Mouse (Mus musculus): ENCODE data around the gene Pgrmc1. TPM values are rescaled to one million over a fixed set of nuclear protein-coding genes. Genes with fewer than 3 reads are reported as not detected.
"Not testable (repeated sequence)": the region's sequence is repeated elsewhere in the genome, so short reads cannot be mapped to it uniquely, and the experiment has no call there.

The Pgrmc1 gene
- polyA plus RNA-seq, 1 experiment from 2014 or later, result 98.6 TPM

GRCm38 (mm10) chrX:36587304-36588209 lies 10.4 kb upstream of the Pgrmc1 start:
- Histone ChIP-seq H3K27me3 (no peaks in the 10 kb centered on the region), H3K9me3 (replicated peaks) (no peaks in the 10 kb centered on the region), H3K36me3 (no peaks in the 10 kb centered on the region), H3K9ac (no peak overlapping the region), H3K4me3 (replicated peaks) (no peak overlapping the region), H3K4me1 (replicated peaks) (no peaks in the 10 kb centered on the region), H3K4me2 (no peak overlapping the region), H3K27ac (no peak overlapping the region)
- WGBS (ENCODE audit: insufficient replicate concordance), result 55% methylated on average over 8 of the region's 8 CpGs
- no peak for DNase-seq
- ATAC-seq (ENCODE audit: low read depth), result no peak

GRCm38 (mm10) chrX:36590266-36590665 lies 7.7 kb upstream of the Pgrmc1 start:
- no peak for DNase-seq
- Histone ChIP-seq H3K9me3 (replicated peaks) (no peaks in the 10 kb centered on the region), H3K27me3 (no peaks in the 10 kb centered on the region), H3K4me2 (no peak overlapping the region), H3K27ac (no peak overlapping the region), H3K9ac (no peak overlapping the region), H3K36me3 (no peaks in the 10 kb centered on the region), H3K4me1 (replicated peaks) (no peaks in the 10 kb centered on the region), H3K4me3 (replicated peaks) (no peak overlapping the region)
- 61% methylated on average over 7 of the region's 7 CpGs for WGBS (ENCODE audit: insufficient replicate concordance)
- ATAC-seq (ENCODE audit: low read depth), result no peak

- no peak for ATAC-seq (ENCODE audit: low read depth)
- H3K36me3 ChIP-seq, result no peaks in the 10 kb centered on the region
- no peak overlapping the region for H3K4me3 ChIP-seq (replicated peaks)
- no peaks in the 10 kb centered on the region for H3K4me1 ChIP-seq (replicated peaks)
- H3K27ac ChIP-seq, result no peak overlapping the region
- 25% methylated on average over 1 of the region's 1 CpGs for WGBS (ENCODE audit: insufficient replicate concordance)
- H3K9me3 ChIP-seq (replicated peaks), result no peaks in the 10 kb centered on the region
- H3K27me3 ChIP-seq, result no peaks in the 10 kb centered on the region
- no peak overlapping the region for H3K4me2 ChIP-seq
- H3K9ac ChIP-seq, result no peak overlapping the region
- DNase-seq, result no peak
Observed at GRCm38 (mm10) chrX:36591120-36591519, 6.9 kb upstream of the Pgrmc1 start.

GRCm38 (mm10) chrX:36591539-36591938 lies 6.5 kb upstream of the Pgrmc1 start:
- no peak overlapping the region for H3K9ac ChIP-seq
- H3K4me1 ChIP-seq (replicated peaks), result no peaks in the 10 kb centered on the region
- ATAC-seq (ENCODE audit: low read depth), result no peak

GRCm38 (mm10) chrX:36595247-36595646 lies 2.8 kb upstream of the Pgrmc1 start:
- DNase-seq (no peak), ATAC-seq (ENCODE audit: low read depth) (no peak)
- H3K9me3 ChIP-seq (replicated peaks), result no peaks in the 10 kb centered on the region
- H3K27ac ChIP-seq, result no peak overlapping the region
- no peak overlapping the region for H3K9ac ChIP-seq
- H3K4me3 ChIP-seq (replicated peaks), result no peak overlapping the region
- no peaks in the 10 kb centered on the region for H3K27me3 ChIP-seq
- no peak overlapping the region for H3K4me2 ChIP-seq
- H3K36me3 ChIP-seq, result no peaks in the 10 kb centered on the region
- 44% methylated on average over 3 of the region's 3 CpGs for whole genome bisulfite sequencing (ENCODE audit: insufficient replicate concordance)
- peaks cover 17% of the 10 kb centered on the region for H3K4me1 ChIP-seq (replicated peaks)

More at GRCm38 (mm10) chrX:36591539-36591938, 6.5 kb upstream of the Pgrmc1 start:
- Histone ChIP-seq H3K9me3 (replicated peaks) (no peaks in the 10 kb centered on the region), H3K36me3 (no peaks in the 10 kb centered on the region), H3K27ac (no peak overlapping the region), H3K27me3 (no peaks in the 10 kb centered on the region), H3K4me2 (no peak overlapping the region), H3K4me3 (replicated peaks) (no peak overlapping the region)
- WGBS (ENCODE audit: insufficient replicate concordance), result 53% methylated on average over 4 of the region's 4 CpGs
- no peak for DNase-seq

GRCm38 (mm10) chrX:36596483-36597120 lies 1.4 kb upstream of the Pgrmc1 start:
- peaks cover 19% of the 10 kb centered on the region for H3K4me1 ChIP-seq (replicated peaks)
- H3K4me2 ChIP-seq; H3K4me3 ChIP-seq (replicated peaks); H3K9me3 ChIP-seq (replicated peaks); H3K27ac ChIP-seq; H3K9ac ChIP-seq; H3K36me3 ChIP-seq; H3K27me3 ChIP-seq; ATAC-seq (ENCODE audit: low read depth); DNase-seq: not testable (repeated sequence)
- WGBS (ENCODE audit: insufficient replicate concordance), result 68% methylated on average over 4 of the region's 5 CpGs

- Histone ChIP-seq H3K4me2 (peak overlapping the region; percentile 78), H3K9me3 (replicated peaks) (no peaks in the 10 kb centered on the region), H3K27me3 (no peaks in the 10 kb centered on the region), H3K4me1 (replicated peaks) (peaks cover 19% of the 10 kb centered on the region), H3K4me3 (replicated peaks) (peak overlapping the region; percentile 70), H3K9ac (peak overlapping the region; percentile 79), H3K36me3 (no peaks in the 10 kb centered on the region; the same call in 1 of the 2 replicates), H3K27ac (peak overlapping the region; percentile 72)
- no peak for DNase-seq
- 21% methylated on average over 40 of the region's 41 CpGs for WGBS (ENCODE audit: insufficient replicate concordance)
- ATAC-seq (ENCODE audit: low read depth), result peak; percentile 69
Observed at GRCm38 (mm10) chrX:36598390-36598810, 394 bp downstream of the Pgrmc1 start.

GRCm38 (mm10) chrX:36598861-36599344 lies 897 bp downstream of the Pgrmc1 start:
- no peak for DNase-seq
- Histone ChIP-seq H3K27ac (0 out of 2 replicates have a peak overlapping the region, but pooled peaks have one; percentile 72), H3K36me3 (no peaks in the 10 kb centered on the region; the same call in 1 of the 2 replicates), H3K4me1 (replicated peaks) (peaks cover 19% of the 10 kb centered on the region), H3K27me3 (no peaks in the 10 kb centered on the region), H3K9ac (peak overlapping the region; percentile 79), H3K4me2 (peak overlapping the region; percentile 78), H3K4me3 (replicated peaks) (peak overlapping the region; percentile 70), H3K9me3 (replicated peaks) (no peaks in the 10 kb centered on the region)
- 0 out of 2 replicates have a peak, but pooled peaks have one; percentile 6 for ATAC-seq (ENCODE audit: low read depth)
- WGBS (ENCODE audit: insufficient replicate concordance), result 22% methylated on average over 14 of the region's 14 CpGs

- H3K27me3 ChIP-seq, result no peaks in the 10 kb centered on the region
- H3K36me3 ChIP-seq, result no peaks in the 10 kb centered on the region; the same call in 1 of the 2 replicates
- WGBS (ENCODE audit: insufficient replicate concordance), result 36% methylated on average over 3 of the region's 3 CpGs
- peak overlapping the region; percentile 79; the same call in 1 of the 2 replicates for H3K9ac ChIP-seq
- peaks cover 19% of the 10 kb centered on the region for H3K4me1 ChIP-seq (replicated peaks)
- no peaks in the 10 kb centered on the region for H3K9me3 ChIP-seq (replicated peaks)
- H3K4me3 ChIP-seq (replicated peaks), result peak overlapping the region; percentile 70
- H3K27ac ChIP-seq, result no peak overlapping the region; the same call in 1 of the 2 replicates
- ATAC-seq (ENCODE audit: low read depth) (no peak), DNase-seq (no peak)
- H3K4me2 ChIP-seq, result peak overlapping the region; percentile 78
Observed at GRCm38 (mm10) chrX:36599656-36600055, 1.6 kb downstream of the Pgrmc1 start.

- H3K27ac ChIP-seq, result no peak overlapping the region
- no peak for ATAC-seq (ENCODE audit: low read depth)
- no peak overlapping the region for H3K9ac ChIP-seq
- H3K36me3 ChIP-seq, result no peaks in the 10 kb centered on the region; the same call in 1 of the 2 replicates
- no peaks in the 10 kb centered on the region for H3K9me3 ChIP-seq (replicated peaks)
- no peak overlapping the region for H3K4me3 ChIP-seq (replicated peaks)
- H3K27me3 ChIP-seq, result no peaks in the 10 kb centered on the region
- H3K4me1 ChIP-seq (replicated peaks), result peaks cover 19% of the 10 kb centered on the region
- DNase-seq, result no peak
- 49% methylated on average over 8 of the region's 8 CpGs for WGBS (ENCODE audit: insufficient replicate concordance)
- no peak overlapping the region for H3K4me2 ChIP-seq
Observed at GRCm38 (mm10) chrX:36600066-36600465, 2.1 kb downstream of the Pgrmc1 start.

GRCm38 (mm10) chrX:36602926-36603325 lies 4.9 kb downstream of the Pgrmc1 start:
- Histone ChIP-seq H3K27me3 (no peaks in the 10 kb centered on the region), H3K4me2 (no peak overlapping the region), H3K9ac (no peak overlapping the region), H3K4me3 (replicated peaks) (no peak overlapping the region), H3K27ac (no peak overlapping the region), H3K9me3 (replicated peaks) (no peaks in the 10 kb centered on the region), H3K36me3 (peaks cover 4% of the 10 kb centered on the region; the same call in 1 of the 2 replicates), H3K4me1 (replicated peaks) (peaks cover 14% of the 10 kb centered on the region)
- ATAC-seq (ENCODE audit: low read depth) (no peak), DNase-seq (no peak)
- 73% methylated on average over 2 of the region's 2 CpGs for WGBS (ENCODE audit: insufficient replicate concordance)

Data from liver, embryonic 13.5 days (tissue).